Mouse (Mus musculus) heart, embryonic 11.5 days (tissue): Measurements from ENCODE around the gene G430095P16Rik. TPM values are rescaled to one million over a fixed set of nuclear protein-coding genes. Genes with fewer than 3 reads are reported as not detected.
A peak's percentile ranks its signal among the peaks of the same experiment; 100 is the strongest.

Source experiments
- ATAC-seq: fragments of 200-750 bp; cut with Nextera tagmentation; replicated peaks from 2 replicates; pipeline ENCODE4 v1.8.0; 2017; ENCODE audit warnings: moderate library complexity; ENCODE audit not compliant: insufficient number of reproducible peaks, low FRiP score, low TSS enrichment
- H3K27ac ChIP-seq: fragments of 300-500 bp; sonication (generic); 2 replicates; pipeline ENCODE4 v1.5.1; 2014; ENCODE audit warnings: mild to moderate bottlenecking, low read depth, low read length
- H3K27me3 ChIP-seq: fragments of 300-500 bp; sonication (generic); 2 replicates; pipeline ENCODE4 v1.6.1; 2014; ENCODE audit warnings: mild to moderate bottlenecking, low read length, mixed read lengths; ENCODE audit not compliant: control insufficient read depth, insufficient read depth
- H3K36me3 ChIP-seq: fragments of 300-500 bp; sonication (generic); 2 replicates; pipeline ENCODE4 v1.6.1; 2014; ENCODE audit warnings: mild to moderate bottlenecking, low read length, moderate library complexity, mixed read lengths; ENCODE audit not compliant: control insufficient read depth, insufficient read depth
- H3K4me1 ChIP-seq: fragments of 300-500 bp; sonication (generic); 2 replicates; pipeline ENCODE4 v1.6.1; 2014; ENCODE audit warnings: low read length; ENCODE audit not compliant: control insufficient read depth, insufficient read depth
- H3K4me2 ChIP-seq: fragments of 300-500 bp; sonication (generic); 2 replicates; pipeline ENCODE4 v1.6.1; 2014; ENCODE audit warnings: mild to moderate bottlenecking, moderate library complexity
- H3K4me3 ChIP-seq: fragments of 300-500 bp; sonication (generic); 2 replicates; pipeline ENCODE4 v1.5.1; 2014; ENCODE audit warnings: low read depth, low read length
- H3K9ac ChIP-seq: fragments of 300-500 bp; sonication (generic); 2 replicates; pipeline ENCODE4 v1.6.1; 2014; ENCODE audit warnings: mild to moderate bottlenecking, low read depth, low read length, moderate library complexity
- H3K9me3 ChIP-seq: fragments of 300-500 bp; sonication (generic); replicated peaks from 2 replicates; pipeline ENCODE4 v1.6.1; 2016; ENCODE audit warnings: low read length; ENCODE audit not compliant: control insufficient read depth
- WGBS: fragments of 180-500 bp; shearing (Covaris S2); extraction: QIAGEN DNeasy Blood & Tissue Kit; methylation state at CpG from one replicate; pipeline ENCODE4 v1.1.7; 2014; ENCODE audit not compliant: insufficient replicate concordance; 5-methylcytosine and 5-hydroxymethylcytosine counted together
- polyA plus RNA-seq: library from polyadenylated mRNA; unstranded; fragments of >200 nt; fragmentation: Nextera tagmentation; extraction: Ambion mirVana; gene quantifications from 2 replicates; pipeline ENCODE4 v1.2.1, GENCODE M21; 2014

The G430095P16Rik gene
- polyA plus RNA-seq, 1 experiment from 2014 or later, result 5.4 TPM

- Histone ChIP-seq H3K4me1 (peaks cover 64% of the 10 kb centered on the region), H3K4me3 (peak overlapping the region; percentile 1; the same call in 1 of the 2 replicates), H3K27ac (peak overlapping the region; percentile 71), H3K9ac (peak overlapping the region; percentile 61; the same call in 1 of the 2 replicates), H3K36me3 (no peaks in the 10 kb centered on the region), H3K9me3 (no peaks in the 10 kb centered on the region), H3K27me3 (peaks cover 9% of the 10 kb centered on the region), H3K4me2 (peak overlapping the region; percentile 57)
- WGBS, result 35% methylated on average over 9 of the region's 9 CpGs
- ATAC-seq, result no peak
Measured at GRCm38 (mm10) chr8:84724683-84725082, 1.9 kb downstream of the G430095P16Rik start.

- peak overlapping the region; percentile 61 for H3K9ac ChIP-seq
- peak overlapping the region; percentile 71 for H3K27ac ChIP-seq
- 0 out of 2 replicates have a peak, but pooled peaks cover 3% of the 10 kb centered on the region for H3K27me3 ChIP-seq
- no peaks in the 10 kb centered on the region for H3K36me3 ChIP-seq
- no peaks in the 10 kb centered on the region for H3K9me3 ChIP-seq
- 51% methylated on average over 10 of the region's 10 CpGs for WGBS
- H3K4me3 ChIP-seq, result peak overlapping the region; percentile 2; the same call in 1 of the 2 replicates
- no peak for ATAC-seq
- peak overlapping the region; percentile 57 for H3K4me2 ChIP-seq
- peaks cover 71% of the 10 kb centered on the region for H3K4me1 ChIP-seq
Measured at GRCm38 (mm10) chr8:84725246-84725940, 2.6 kb downstream of the G430095P16Rik start.

- Histone ChIP-seq H3K27me3 (0 out of 2 replicates have a peak, but pooled peaks cover 3% of the 10 kb centered on the region), H3K4me3 (0 out of 2 replicates have a peak overlapping the region, but pooled peaks have one; percentile 2), H3K9ac (peak overlapping the region; percentile 61; the same call in 1 of the 2 replicates), H3K9me3 (no peaks in the 10 kb centered on the region), H3K4me2 (peak overlapping the region; percentile 57), H3K36me3 (no peaks in the 10 kb centered on the region), H3K27ac (peak overlapping the region; percentile 71), H3K4me1 (peaks cover 76% of the 10 kb centered on the region)
- 18% methylated on average over 3 of the region's 3 CpGs for WGBS
- ATAC-seq, result no peak
Measured at GRCm38 (mm10) chr8:84725941-84726259, 3.1 kb downstream of the G430095P16Rik start.

GRCm38 (mm10) chr8:84728474-84728873 is 5.7 kb downstream of the G430095P16Rik start:
- Histone ChIP-seq H3K27ac (no peak overlapping the region), H3K4me2 (0 out of 2 replicates have a peak overlapping the region, but pooled peaks have one; percentile 7), H3K4me3 (no peak overlapping the region), H3K27me3 (no peaks in the 10 kb centered on the region), H3K9ac (no peak overlapping the region), H3K4me1 (peaks cover 89% of the 10 kb centered on the region), H3K36me3 (no peaks in the 10 kb centered on the region), H3K9me3 (no peaks in the 10 kb centered on the region)
- ATAC-seq, result no peak
- 75% methylated on average over 3 of the region's 3 CpGs for WGBS

GRCm38 (mm10) chr8:84729921-84730362 is 7.1 kb downstream of the G430095P16Rik start:
- Histone ChIP-seq H3K27ac (peak overlapping the region; percentile 94), H3K9me3 (no peaks in the 10 kb centered on the region), H3K9ac (peak overlapping the region; percentile 48; the same call in 1 of the 2 replicates), H3K4me1 (peaks cover 76% of the 10 kb centered on the region), H3K4me3 (0 out of 2 replicates have a peak overlapping the region, but pooled peaks have one; percentile 3), H3K4me2 (peak overlapping the region; percentile 38), H3K27me3 (peaks cover 3% of the 10 kb centered on the region), H3K36me3 (no peaks in the 10 kb centered on the region)
- WGBS, result 72% methylated on average over 16 of the region's 16 CpGs
- ATAC-seq, result no peak

GRCm38 (mm10) chr8:84730541-84731370 is 7.9 kb downstream of the G430095P16Rik start:
- 0 out of 2 replicates have a peak overlapping the region, but pooled peaks have one; percentile 3 for H3K4me3 ChIP-seq
- 21% methylated on average over 9 of the region's 9 CpGs for WGBS
- peaks cover 75% of the 10 kb centered on the region for H3K4me1 ChIP-seq
- peak; percentile 82 for ATAC-seq
- H3K9ac ChIP-seq, result peak overlapping the region; percentile 63
- peak overlapping the region; percentile 94 for H3K27ac ChIP-seq
- peaks cover 5% of the 10 kb centered on the region for H3K27me3 ChIP-seq
- H3K4me2 ChIP-seq, result peak overlapping the region; percentile 38
- H3K9me3 ChIP-seq, result no peaks in the 10 kb centered on the region
- no peaks in the 10 kb centered on the region for H3K36me3 ChIP-seq

- H3K27me3 ChIP-seq, result peaks cover 9% of the 10 kb centered on the region
- H3K9me3 ChIP-seq, result no peaks in the 10 kb centered on the region
- H3K9ac ChIP-seq, result peak overlapping the region; percentile 63
- peak overlapping the region; percentile 94 for H3K27ac ChIP-seq
- H3K4me3 ChIP-seq, result no peak overlapping the region
- H3K4me1 ChIP-seq, result peaks cover 72% of the 10 kb centered on the region
- WGBS, result 59% methylated on average over 11 of the region's 11 CpGs
- peak overlapping the region; percentile 38 for H3K4me2 ChIP-seq
- no peak for ATAC-seq
- no peaks in the 10 kb centered on the region for H3K36me3 ChIP-seq
Measured at GRCm38 (mm10) chr8:84731371-84732177, 8.8 kb downstream of the G430095P16Rik start.

GRCm38 (mm10) chr8:84732545-84732944 is 9.7 kb downstream of the G430095P16Rik start:
- Histone ChIP-seq H3K27me3 (peaks cover 14% of the 10 kb centered on the region), H3K4me1 (peaks cover 63% of the 10 kb centered on the region), H3K27ac (peak overlapping the region; percentile 46), H3K9ac (peak overlapping the region; percentile 52; the same call in 1 of the 2 replicates), H3K36me3 (no peaks in the 10 kb centered on the region), H3K4me2 (no peak overlapping the region), H3K4me3 (no peak overlapping the region), H3K9me3 (no peaks in the 10 kb centered on the region)
- 75% methylated on average over 5 of the region's 5 CpGs for WGBS
- no peak for ATAC-seq
